Mouse (Mus musculus): ENCODE data around the gene Psmd13.
A peak's percentile ranks its signal among the peaks of the same experiment; 100 is the strongest.
"Not testable (repeated sequence)": the region's sequence is repeated elsewhere in the genome, so short reads cannot be mapped to it uniquely, and the experiment has no call there.

Psmd13 gene

GRCm38 (mm10) chr7:140856785-140857549 lies 24.8 kb upstream of the Psmd13 start, which contains the start of gene Ric8a:
Gene Ric8a (plus strand): TSS chr7:140856957.
- DNase-seq, result peak; percentile 96

GRCm38 (mm10) chr7:140857550-140858505 lies 23.9 kb upstream of the Psmd13 start, which contains the start of gene Bet1l:
Gene Bet1l (minus strand): TSS chr7:140857577.
- no peak for DNase-seq

GRCm38 (mm10) chr7:140858746-140859145 lies 23.0 kb upstream of the Psmd13 start:
- no peak for DNase-seq

GRCm38 (mm10) chr7:140859997-140860396 lies 21.8 kb upstream of the Psmd13 start:
- no peak for DNase-seq

- DNase-seq, result no peak
Observed at GRCm38 (mm10) chr7:140860728-140861127, 21.0 kb upstream of the Psmd13 start.

GRCm38 (mm10) chr7:140864761-140865160 lies 17.0 kb upstream of the Psmd13 start:
- no peak for DNase-seq

GRCm38 (mm10) chr7:140874224-140874623 lies 7.5 kb upstream of the Psmd13 start:
- no peak for DNase-seq

- no peak for DNase-seq
Observed at GRCm38 (mm10) chr7:140877364-140877763, 4.4 kb upstream of the Psmd13 start.

- DNase-seq, result no peak
Observed at GRCm38 (mm10) chr7:140879355-140879754, 2.4 kb upstream of the Psmd13 start.

- DNase-seq, result no peak
Observed at GRCm38 (mm10) chr7:140880419-140880818, 1.3 kb upstream of the Psmd13 start.

GRCm38 (mm10) chr7:140880865-140881515 lies 778 bp upstream of the Psmd13 start:
- no peak for DNase-seq

- DNase-seq, result no peak
Observed at GRCm38 (mm10) chr7:140882469-140882803, 668 bp downstream of the Psmd13 start.

GRCm38 (mm10) chr7:140890636-140891035 lies 8.9 kb downstream of the Psmd13 start:
- not testable (repeated sequence) for DNase-seq

GRCm38 (mm10) chr7:140894031-140894430 lies 12.3 kb downstream of the Psmd13 start:
- DNase-seq, result no peak

GRCm38 (mm10) chr7:140894611-140895010 lies 12.8 kb downstream of the Psmd13 start:
- no peak for DNase-seq

GRCm38 (mm10) chr7:140897863-140898262 lies 16.1 kb downstream of the Psmd13 start:
- no peak for DNase-seq

GRCm38 (mm10) chr7:140899121-140899520 lies 17.4 kb downstream of the Psmd13 start:
- DNase-seq, result no peak

GRCm38 (mm10) chr7:140900220-140900619 lies 18.5 kb downstream of the Psmd13 start, which contains the start of gene Cox8b:
Gene Cox8b (minus strand): TSS chr7:140900446.
- DNase-seq, result peak; percentile 25

GRCm38 (mm10) chr7:140902036-140902875 lies 20.5 kb downstream of the Psmd13 start:
- DNase-seq, result peak; percentile 21

- peak; percentile 84 for DNase-seq
Observed at GRCm38 (mm10) chr7:140903212-140903611, 21.4 kb downstream of the Psmd13 start.

- no peak for DNase-seq
Observed at GRCm38 (mm10) chr7:140905642-140906081, 23.9 kb downstream of the Psmd13 start.

GRCm38 (mm10) chr7:140907131-140907530 lies 25.4 kb downstream of the Psmd13 start:
- DNase-seq, result no peak
